Mouse (Mus musculus): ENCODE results near the gene Depdc1b. TPM values are rescaled to one million over a fixed set of nuclear protein-coding genes. Genes with fewer than 3 reads are reported as not detected.
A peak's percentile ranks its signal among the peaks of the same experiment; 100 is the strongest.

Depdc1b gene
- polyA plus RNA-seq, 1 experiment from 2014 or later, result 15.2 TPM

DNA sequence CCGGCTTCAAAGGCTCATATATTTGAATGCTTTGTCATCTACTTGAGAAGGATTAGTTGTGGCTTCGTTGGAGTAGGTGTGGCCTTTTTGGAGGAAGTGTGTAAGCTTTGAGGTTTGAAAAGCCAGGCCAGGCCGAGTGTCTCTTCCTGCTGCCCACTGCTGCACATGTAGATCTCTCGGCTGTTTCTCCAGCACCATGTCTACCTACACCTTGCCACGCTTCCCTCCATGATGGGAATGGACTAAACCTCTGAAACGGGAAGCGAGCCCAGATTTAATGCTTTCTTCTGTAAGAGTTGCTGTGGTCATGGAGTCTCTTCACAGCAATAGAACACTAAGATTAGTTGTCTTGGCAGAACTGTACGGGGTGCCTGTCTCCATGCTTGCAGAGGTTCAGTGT, 4.1 kb downstream of the Depdc1b start:
- Histone ChIP-seq H3K36me3 (peaks cover 10% of the 10 kb centered on the region; the same call in 1 of the 2 replicates), H3K4me3 (no peak overlapping the region), H3K27me3 (no peaks in the 10 kb centered on the region), H3K4me1 (peaks cover 15% of the 10 kb centered on the region), H3K27ac (no peak overlapping the region), H3K9ac (no peak overlapping the region), H3K9me3 (no peaks in the 10 kb centered on the region), H3K4me2 (no peak overlapping the region)
- no peak for ATAC-seq (ENCODE audit: borderline replicate concordance, extremely low read depth, low FRiP score, low TSS enrichment)
- 84% methylated on average over 8 of the region's 8 CpGs for WGBS

DNA sequence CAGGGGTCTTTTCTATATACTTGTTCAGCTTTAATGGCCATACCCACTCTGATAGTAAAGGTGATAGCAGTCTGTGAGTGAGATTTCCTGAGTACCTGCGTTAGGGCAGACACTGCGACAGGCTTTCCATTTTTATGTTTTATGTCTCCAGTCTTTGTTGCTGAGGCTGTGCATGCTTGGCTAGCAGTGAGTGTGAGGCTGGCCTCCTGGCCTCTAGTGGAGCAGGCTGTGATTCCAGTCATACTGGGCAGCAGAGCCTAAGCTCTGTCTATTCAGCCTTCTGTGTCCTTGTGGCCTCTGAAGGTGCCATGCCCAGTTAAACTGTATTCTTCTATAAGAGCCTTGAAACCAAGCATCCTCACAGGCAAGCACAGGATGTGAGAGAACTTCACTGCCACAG, 6.3 kb downstream of the Depdc1b start:
- no peak for ATAC-seq (ENCODE audit: borderline replicate concordance, extremely low read depth, low FRiP score, low TSS enrichment)
- peaks cover 26% of the 10 kb centered on the region; the same call in 1 of the 2 replicates for H3K36me3 ChIP-seq
- H3K4me2 ChIP-seq, result no peak overlapping the region
- no peaks in the 10 kb centered on the region for H3K4me1 ChIP-seq
- no peak overlapping the region for H3K27ac ChIP-seq
- 82% methylated on average over 2 of the region's 2 CpGs for WGBS
- no peak overlapping the region for H3K4me3 ChIP-seq
- H3K9me3 ChIP-seq, result no peaks in the 10 kb centered on the region
- no peak overlapping the region for H3K9ac ChIP-seq
- H3K27me3 ChIP-seq, result no peaks in the 10 kb centered on the region

DNA sequence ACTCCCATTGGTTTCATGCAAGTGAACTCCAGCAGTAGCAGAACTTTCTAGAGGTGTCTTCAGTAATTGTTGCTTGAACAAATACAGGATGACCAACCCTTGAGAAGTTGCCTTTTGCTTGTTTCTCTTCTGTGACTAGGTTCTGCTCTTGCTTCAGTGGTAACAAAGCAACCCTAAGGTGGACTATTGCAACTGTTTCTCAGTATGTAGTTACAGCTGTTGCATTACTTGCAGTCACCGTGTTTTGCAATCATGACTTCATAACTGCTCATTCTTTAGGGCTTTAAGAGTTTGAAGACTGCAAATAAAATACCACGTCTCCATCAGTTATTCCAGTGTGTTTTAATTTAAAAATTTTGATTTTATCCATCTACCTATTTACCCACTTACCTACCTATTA, 7.2 kb downstream of the Depdc1b start:
- Histone ChIP-seq H3K27ac (no peak overlapping the region), H3K36me3 (peaks cover 26% of the 10 kb centered on the region; the same call in 1 of the 2 replicates), H3K9ac (no peak overlapping the region), H3K4me2 (no peak overlapping the region), H3K9me3 (no peaks in the 10 kb centered on the region), H3K27me3 (no peaks in the 10 kb centered on the region), H3K4me3 (no peak overlapping the region), H3K4me1 (no peaks in the 10 kb centered on the region)
- 89% methylated on average over 2 of the region's 2 CpGs for WGBS
- ATAC-seq (ENCODE audit: borderline replicate concordance, extremely low read depth, low FRiP score, low TSS enrichment), result no peak

DNA sequence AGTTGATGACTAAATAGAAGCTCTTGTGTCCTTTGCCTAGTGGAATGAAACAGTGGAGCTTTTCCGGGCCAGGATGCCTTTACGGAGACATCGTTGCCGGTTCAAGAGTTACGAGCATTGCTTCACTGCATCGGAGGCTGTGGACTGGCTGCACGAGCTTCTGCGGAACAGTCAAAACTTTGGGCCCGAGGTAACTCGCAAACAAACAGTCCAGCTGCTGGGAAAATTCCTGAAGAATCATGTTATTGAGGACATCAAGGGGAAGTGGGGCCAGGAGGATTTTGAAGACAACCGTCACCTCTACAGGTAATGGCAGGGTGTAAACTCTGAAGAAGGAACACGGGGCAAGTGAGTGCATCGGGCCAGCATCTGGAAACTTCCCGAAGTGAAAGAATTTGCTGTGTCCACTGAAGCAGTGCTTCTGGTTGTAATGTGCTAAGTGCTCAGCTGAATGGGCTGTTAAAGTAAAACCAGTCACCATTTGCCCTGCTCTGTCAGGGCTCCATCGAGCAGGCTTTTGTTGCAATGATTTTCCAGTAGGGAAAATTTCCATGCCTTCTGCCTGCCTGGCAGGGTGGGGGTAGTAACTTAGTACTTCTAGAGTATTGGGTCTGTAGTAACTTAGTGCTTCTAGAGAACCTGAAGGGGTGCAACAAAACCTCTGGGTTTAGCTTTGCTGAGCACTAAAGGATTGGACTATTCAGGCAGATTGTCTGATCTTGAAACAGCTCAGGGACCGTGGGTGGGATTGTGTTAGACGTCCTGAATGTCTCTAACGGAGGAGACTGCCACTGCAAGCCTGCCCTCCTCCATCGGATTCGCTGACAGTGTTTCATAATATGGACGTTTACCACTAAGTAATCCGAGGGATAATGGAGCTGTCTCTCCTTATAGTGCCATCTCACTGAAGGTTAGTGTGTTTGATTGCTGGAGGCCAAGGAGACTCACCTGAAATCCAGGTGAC, 8.0 kb downstream of the Depdc1b start:
- WGBS, result 90% methylated on average over 22 of the region's 22 CpGs
- Histone ChIP-seq H3K4me2 (no peak overlapping the region), H3K27me3 (no peaks in the 10 kb centered on the region), H3K36me3 (peaks cover 26% of the 10 kb centered on the region; the same call in 1 of the 2 replicates), H3K27ac (no peak overlapping the region), H3K4me3 (no peak overlapping the region), H3K9me3 (no peaks in the 10 kb centered on the region), H3K4me1 (no peaks in the 10 kb centered on the region), H3K9ac (no peak overlapping the region)
- no peak for ATAC-seq (ENCODE audit: borderline replicate concordance, extremely low read depth, low FRiP score, low TSS enrichment)

DNA sequence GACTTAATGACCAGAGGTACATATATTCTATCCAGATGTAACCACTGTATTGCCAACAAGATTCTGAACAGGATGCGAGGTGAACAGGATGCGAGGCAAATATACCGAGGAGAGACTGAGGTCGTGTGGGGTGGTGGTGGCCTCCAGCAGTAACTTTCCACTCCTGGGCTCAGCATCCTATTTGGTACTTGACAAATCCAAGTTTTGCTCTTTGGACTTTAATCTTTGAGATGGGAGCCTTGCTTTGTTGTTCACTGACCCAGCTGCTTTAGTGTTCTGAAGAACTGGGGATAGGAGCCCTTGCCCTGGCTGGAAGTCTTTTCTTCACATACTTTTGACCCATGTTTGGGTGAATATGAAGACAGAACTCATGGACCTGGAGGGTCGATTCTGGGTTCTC, 9.7 kb downstream of the Depdc1b start:
- no peak overlapping the region for H3K27ac ChIP-seq
- 80% methylated on average over 5 of the region's 5 CpGs for WGBS
- no peak overlapping the region for H3K4me3 ChIP-seq
- H3K36me3 ChIP-seq, result peaks cover 26% of the 10 kb centered on the region; the same call in 1 of the 2 replicates
- H3K9me3 ChIP-seq, result no peaks in the 10 kb centered on the region
- no peak for ATAC-seq (ENCODE audit: borderline replicate concordance, extremely low read depth, low FRiP score, low TSS enrichment)
- H3K4me2 ChIP-seq, result no peak overlapping the region
- no peaks in the 10 kb centered on the region for H3K4me1 ChIP-seq
- no peaks in the 10 kb centered on the region for H3K27me3 ChIP-seq
- no peak overlapping the region for H3K9ac ChIP-seq

DNA sequence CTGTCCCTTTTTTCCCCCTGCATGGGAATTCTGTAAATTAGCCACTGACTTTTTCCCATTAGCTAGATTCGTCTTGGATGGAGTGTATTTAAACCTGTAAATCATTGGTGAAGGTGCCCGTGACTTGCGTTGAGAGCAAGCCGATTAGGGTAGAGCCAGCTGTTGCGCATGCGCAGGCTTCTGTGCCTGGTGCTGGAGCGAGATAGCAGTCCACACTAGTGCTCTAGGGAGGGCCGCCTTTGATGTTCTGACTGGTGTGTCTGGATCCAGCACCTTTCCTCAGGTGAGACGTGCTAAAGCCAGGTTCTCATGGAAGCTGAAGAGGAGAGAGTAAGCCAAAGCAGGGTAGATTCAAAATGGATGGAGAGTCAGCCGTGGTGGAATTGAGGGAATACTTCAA, 10.2 kb downstream of the Depdc1b start:
- no peaks in the 10 kb centered on the region for H3K27me3 ChIP-seq
- no peaks in the 10 kb centered on the region for H3K9me3 ChIP-seq
- WGBS, result 88% methylated on average over 10 of the region's 10 CpGs
- no peak overlapping the region for H3K4me3 ChIP-seq
- no peak overlapping the region for H3K4me2 ChIP-seq
- ATAC-seq (ENCODE audit: borderline replicate concordance, extremely low read depth, low FRiP score, low TSS enrichment), result no peak
- H3K27ac ChIP-seq, result no peak overlapping the region
- H3K36me3 ChIP-seq, result peaks cover 26% of the 10 kb centered on the region; the same call in 1 of the 2 replicates
- no peak overlapping the region for H3K9ac ChIP-seq
- H3K4me1 ChIP-seq, result no peaks in the 10 kb centered on the region

DNA sequence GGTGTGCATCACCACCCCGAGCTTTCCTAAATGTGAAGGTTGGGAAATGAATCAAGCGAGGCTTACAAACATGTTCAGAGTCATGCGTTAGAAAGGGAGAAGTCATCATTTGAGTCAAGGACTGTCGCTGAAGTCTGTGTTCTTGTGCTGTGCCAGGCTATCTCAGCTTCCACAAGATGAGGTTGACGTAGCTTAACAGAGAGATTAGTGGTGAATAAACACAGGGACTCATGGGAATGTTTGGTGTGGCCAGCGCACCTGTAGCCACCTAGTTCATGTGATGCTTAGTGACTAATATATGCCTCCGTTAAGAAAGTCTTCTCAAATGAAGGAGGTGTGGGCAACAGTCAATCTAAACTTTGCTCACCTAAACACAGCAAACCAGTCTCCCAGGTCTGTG, 10.9 kb downstream of the Depdc1b start:
- Histone ChIP-seq H3K9me3 (no peaks in the 10 kb centered on the region), H3K27ac (no peak overlapping the region), H3K36me3 (peaks cover 26% of the 10 kb centered on the region; the same call in 1 of the 2 replicates), H3K9ac (no peak overlapping the region), H3K4me1 (no peaks in the 10 kb centered on the region), H3K27me3 (no peaks in the 10 kb centered on the region), H3K4me2 (no peak overlapping the region), H3K4me3 (no peak overlapping the region)
- no peak for ATAC-seq (ENCODE audit: borderline replicate concordance, extremely low read depth, low FRiP score, low TSS enrichment)
- 75% methylated on average over 7 of the region's 7 CpGs for WGBS

DNA sequence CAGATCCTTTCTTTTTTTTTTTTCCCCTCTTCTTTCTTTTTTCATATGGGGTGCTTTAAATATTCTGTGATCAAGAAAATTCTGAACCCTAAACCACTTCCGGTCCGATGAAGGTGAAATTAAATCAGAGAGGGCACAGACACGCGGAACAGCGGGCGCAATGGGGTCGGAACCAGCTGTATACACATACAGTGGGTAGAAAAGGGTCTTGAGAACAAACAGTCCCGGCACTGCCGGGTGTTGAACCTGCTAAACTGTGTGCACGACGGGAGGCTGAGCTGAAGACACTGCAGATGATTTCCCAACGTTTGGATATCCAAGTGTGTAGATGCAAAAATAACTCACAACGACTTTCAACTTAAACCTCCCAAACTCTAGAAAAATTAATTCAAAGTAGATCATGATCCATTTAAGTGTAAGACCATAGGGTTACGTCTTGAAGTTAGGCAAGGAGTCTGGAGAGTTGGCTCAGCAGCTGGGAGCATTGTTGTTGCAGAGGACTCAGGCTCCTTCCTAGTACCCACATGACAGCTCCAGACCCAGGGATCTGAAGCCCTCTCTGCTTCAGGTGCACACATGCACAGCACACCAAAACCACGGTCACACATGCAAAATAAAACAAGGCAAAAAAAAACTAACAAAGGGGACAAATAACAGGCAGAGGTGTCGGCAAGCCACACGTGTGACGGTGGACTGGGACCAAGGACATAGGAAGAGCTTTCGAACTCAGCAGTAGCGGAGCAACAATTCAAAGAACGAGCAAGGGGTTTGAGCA, 12.5 kb downstream of the Depdc1b start:
- no peak overlapping the region for H3K27ac ChIP-seq
- 91% methylated on average over 21 of the region's 21 CpGs for WGBS
- H3K4me2 ChIP-seq, result no peak overlapping the region
- no peaks in the 10 kb centered on the region for H3K4me1 ChIP-seq
- H3K9ac ChIP-seq, result no peak overlapping the region
- H3K9me3 ChIP-seq, result no peaks in the 10 kb centered on the region
- no peaks in the 10 kb centered on the region for H3K27me3 ChIP-seq
- H3K4me3 ChIP-seq, result no peak overlapping the region
- no peak for ATAC-seq (ENCODE audit: borderline replicate concordance, extremely low read depth, low FRiP score, low TSS enrichment)
- H3K36me3 ChIP-seq, result peaks cover 26% of the 10 kb centered on the region; the same call in 1 of the 2 replicates

DNA sequence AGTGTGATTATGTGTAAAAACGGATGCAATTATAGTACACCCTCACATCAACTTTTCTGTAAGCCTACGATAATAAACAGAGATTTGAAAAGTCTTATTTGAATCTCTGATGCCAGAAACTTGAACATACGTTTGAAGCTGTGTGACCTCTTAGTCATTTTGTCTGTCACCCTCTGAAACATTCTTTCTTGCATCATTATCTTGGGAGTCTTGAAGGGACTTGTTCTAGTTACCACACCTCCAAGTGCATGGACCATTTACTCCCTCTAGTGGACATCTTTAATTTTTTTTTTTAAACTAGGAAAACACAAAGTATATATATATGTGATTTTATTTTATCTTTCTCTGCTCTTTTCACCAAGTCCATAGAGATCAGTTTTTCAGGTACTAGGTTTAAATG, 13.6 kb downstream of the Depdc1b start:
- no peak for ATAC-seq (ENCODE audit: borderline replicate concordance, extremely low read depth, low FRiP score, low TSS enrichment)
- 56% methylated on average over 3 of the region's 3 CpGs for WGBS
- H3K9me3 ChIP-seq, result no peaks in the 10 kb centered on the region

DNA sequence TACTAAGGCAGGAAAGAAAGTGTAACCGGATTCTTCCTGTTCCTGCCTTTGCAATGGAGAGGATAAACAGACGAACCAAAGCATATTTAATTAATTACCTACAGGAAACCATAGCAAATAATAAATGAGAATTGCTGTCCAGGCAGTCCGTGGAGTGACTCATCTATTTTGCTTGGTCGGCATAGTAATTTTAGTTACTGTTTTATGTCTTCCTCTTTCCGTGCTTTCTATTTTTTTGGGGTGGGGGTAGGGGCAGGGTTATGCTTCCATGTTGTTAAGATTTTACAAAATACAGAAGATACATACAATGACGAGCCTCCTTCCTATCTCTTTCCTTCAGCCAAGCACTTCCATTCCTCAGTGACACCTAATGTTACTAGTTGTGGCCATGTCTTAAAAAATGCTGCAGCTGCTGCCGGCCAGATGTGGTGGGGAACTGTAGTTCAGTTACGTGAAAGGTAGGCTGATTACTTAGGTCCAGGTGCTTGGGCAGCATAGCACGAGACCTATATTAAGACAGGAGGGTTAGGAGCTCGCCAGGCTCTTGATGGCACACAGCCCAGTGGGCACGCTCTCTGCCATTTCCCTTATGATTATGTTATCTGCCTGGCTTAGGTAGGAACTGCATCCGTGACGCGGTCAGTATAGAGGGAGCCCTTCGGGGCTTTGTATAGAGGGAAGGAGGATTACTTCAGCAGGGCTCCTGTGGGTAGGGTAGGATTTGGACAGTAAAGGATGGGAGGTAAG, 19.3 kb downstream of the Depdc1b start:
- no peak overlapping the region for H3K4me3 ChIP-seq
- H3K27me3 ChIP-seq, result no peaks in the 10 kb centered on the region
- no peak overlapping the region for H3K27ac ChIP-seq
- peaks cover 7% of the 10 kb centered on the region; the same call in 1 of the 2 replicates for H3K4me1 ChIP-seq
- H3K4me2 ChIP-seq, result peak overlapping the region; percentile 3; the same call in 1 of the 2 replicates
- 58% methylated on average over 15 of the region's 15 CpGs for WGBS
- H3K9ac ChIP-seq, result no peak overlapping the region
- peaks cover 2% of the 10 kb centered on the region; the same call in 1 of the 2 replicates for H3K36me3 ChIP-seq
- no peaks in the 10 kb centered on the region for H3K9me3 ChIP-seq
- ATAC-seq (ENCODE audit: borderline replicate concordance, extremely low read depth, low FRiP score, low TSS enrichment), result peak; percentile 39; the same call in 1 of the 2 replicates

More for the DNA sequence above, 13.6 kb downstream of the Depdc1b start:
- Histone ChIP-seq H3K4me1 (no peaks in the 10 kb centered on the region), H3K4me3 (no peak overlapping the region), H3K36me3 (peaks cover 22% of the 10 kb centered on the region), H3K4me2 (no peak overlapping the region), H3K27me3 (no peaks in the 10 kb centered on the region), H3K9ac (no peak overlapping the region), H3K27ac (no peak overlapping the region)

DNA sequence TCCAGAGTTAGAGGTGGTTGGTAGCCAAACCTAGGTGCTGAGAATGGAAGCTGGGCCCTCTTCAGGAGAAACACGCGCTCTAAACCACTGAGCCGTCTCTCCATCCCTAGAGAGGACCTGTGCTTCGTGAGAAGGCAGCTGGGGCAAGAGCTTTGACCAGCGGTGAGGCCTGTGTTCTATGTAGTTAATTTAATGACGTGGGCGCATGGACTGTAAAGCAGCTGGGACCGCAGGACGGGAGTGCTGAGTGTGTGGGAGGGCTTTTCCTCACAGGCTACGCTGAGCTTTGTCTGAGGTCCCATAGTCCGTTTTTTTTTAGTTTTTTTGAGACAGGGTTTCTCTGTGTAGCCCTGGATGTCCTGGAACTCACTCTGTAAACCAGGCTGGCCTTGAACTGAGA, 20.1 kb downstream of the Depdc1b start:
- Histone ChIP-seq H3K4me1 (peaks cover 7% of the 10 kb centered on the region; the same call in 1 of the 2 replicates), H3K36me3 (peaks cover 2% of the 10 kb centered on the region; the same call in 1 of the 2 replicates), H3K9ac (no peak overlapping the region), H3K4me2 (no peak overlapping the region), H3K27ac (no peak overlapping the region), H3K4me3 (no peak overlapping the region), H3K27me3 (no peaks in the 10 kb centered on the region), H3K9me3 (no peaks in the 10 kb centered on the region)
- ATAC-seq (ENCODE audit: borderline replicate concordance, extremely low read depth, low FRiP score, low TSS enrichment), result no peak
- 89% methylated on average over 11 of the region's 11 CpGs for WGBS
